Mouse (Mus musculus) midbrain, postnatal 0 days (tissue): ENCODE measurements around the gene Hpgd. TPM values are rescaled to one million over a fixed set of nuclear protein-coding genes. Genes with fewer than 3 reads are reported as not detected.

ENCODE experiments used
- ATAC-seq: fragments of 200-750 bp; cut with Nextera tagmentation; 2 replicates; pipeline ENCODE4 v1.8.0; 2017; ENCODE audit warnings: moderate number of reproducible peaks, mild to moderate bottlenecking, moderate TSS enrichment, moderate library complexity; ENCODE audit not compliant: low FRiP score
- DNase-seq: peaks from one replicate; pipeline ENCODE4 v3.0.0-alpha.2; 2015; ENCODE audit warnings: low spot score
- H3K27ac ChIP-seq: fragments of 300-500 bp; sonication (generic); 2 replicates; pipeline ENCODE4 v1.5.1; 2014; ENCODE audit warnings: low read depth, mild to moderate bottlenecking, low read length, mixed read lengths
- H3K27me3 ChIP-seq: fragments of 300-500 bp; sonication (generic); 2 replicates; pipeline ENCODE4 v1.6.1; 2014; ENCODE audit warnings: low read length, control low read depth, mixed read lengths; ENCODE audit not compliant: insufficient read depth
- H3K36me3 ChIP-seq: fragments of 300-500 bp; sonication (generic); 2 replicates; pipeline ENCODE4 v1.6.1; 2014; ENCODE audit warnings: low read length, control low read depth, mixed read lengths; ENCODE audit not compliant: insufficient read depth
- H3K4me1 ChIP-seq: fragments of 300-500 bp; sonication (generic); 2 replicates; pipeline ENCODE4 v1.6.1; 2014; ENCODE audit warnings: mild to moderate bottlenecking, control low read depth, antibody characterized with exemption, low read length, mixed read lengths; ENCODE audit not compliant: insufficient read depth
- H3K4me2 ChIP-seq: fragments of 300-500 bp; sonication (generic); 2 replicates; pipeline ENCODE4 v1.6.1; 2014; ENCODE audit warnings: low read depth, mild to moderate bottlenecking, low read length, mixed read lengths; ENCODE audit not compliant: poor library complexity, severe bottlenecking
- H3K4me3 ChIP-seq: fragments of 300-500 bp; sonication (generic); 2 replicates; pipeline ENCODE4 v1.5.1; 2014; ENCODE audit warnings: low read depth, mild to moderate bottlenecking, low read length, moderate library complexity
- H3K9ac ChIP-seq: fragments of 300-500 bp; sonication (generic); replicated peaks from 2 replicates; pipeline ENCODE4 v1.6.1; 2014; ENCODE audit warnings: mild to moderate bottlenecking, low read length, moderate library complexity, mixed read lengths; ENCODE audit not compliant: poor library complexity, severe bottlenecking
- H3K9me3 ChIP-seq: fragments of 300-500 bp; sonication (generic); 2 replicates; pipeline ENCODE4 v1.6.1; 2016; ENCODE audit warnings: low read length, control low read depth
- CTCF ChIP-seq: IDR thresholded peaks from 2 replicates; pipeline ENCODE4 v1.5.1; 2016; ENCODE audit warnings: antibody characterized with exemption, mild to moderate bottlenecking
- WGBS: fragments of 180-500 bp; shearing (Covaris S2); extraction: QIAGEN DNeasy Blood & Tissue Kit; methylation state at CpG from one replicate; pipeline ENCODE4 v1.1.7; 2014; 5-methylcytosine and 5-hydroxymethylcytosine counted together
- polyA plus RNA-seq: library from polyadenylated mRNA; unstranded; fragments of >200 nt; fragmentation: Nextera tagmentation; extraction: Ambion mirVana; gene quantifications from 2 replicates; pipeline ENCODE4 v1.2.1, GENCODE M21; 2015
- total RNA-seq: library from RNA; depleted of rRNA; stranded (reverse); fragments of >200 nt; gene quantifications from 2 replicates; pipeline ENCODE4 v1.2.3, GENCODE M21; 2014

The Hpgd gene
- total and polyA plus RNA-seq, 2 experiments from 2014 or later, result 3.6 to 6.7 TPM

GRCm38 (mm10) chr8:56363180-56363579, 68.8 kb downstream of the Hpgd start:
- Histone ChIP-seq H3K27ac (no peak overlapping the region), H3K9me3 (no peaks in the 10 kb centered on the region), H3K27me3 (no peaks in the 10 kb centered on the region), H3K4me1 (no peaks in the 10 kb centered on the region), H3K9ac (no peak overlapping the region), H3K36me3 (no peaks in the 10 kb centered on the region), H3K4me2 (no peak overlapping the region), H3K4me3 (no peak overlapping the region)
- no peak for ATAC-seq
- TF ChIP-seq CTCF, result no peak
- no peak for DNase-seq
- 85% methylated on average over 2 of the region's 2 CpGs for WGBS
